ENCODE assay signal across 32 mouse cellular contexts in genomic region chr13:55475750-55476149, GRCm38 (mm10). TPM values are rescaled to one million over a fixed set of nuclear protein-coding genes. Genes with fewer than 3 reads are reported as not detected.
DNase-seq lines count a peak whose midpoint lies in the region; ATAC-seq and TF ChIP-seq lines count a peak whose summit lies in the region.
"Had no signal": no experiment of that assay in that cellular context is flagged by ENCODE, and none has a peak within 500 bp of the region (broad histone marks: within the 10 kb centered on the region; RNA-seq: fewer than 3 reads in every experiment).

No protein-coding gene starts in this region.

- no peaks in the 10 kb centered on the region for H3K27me3 ChIP-seq in forebrain, embryonic 13.5 days
- no peaks in the 10 kb centered on the region for H3K27me3 ChIP-seq in forebrain, embryonic 10.5 days (ENCODE audit: poor library complexity, severe bottlenecking)
- H3K27me3 ChIP-seq in hindbrain, embryonic 15.5 days = no peaks in the 10 kb centered on the region
- no peaks in the 10 kb centered on the region for H3K27me3 ChIP-seq in hindbrain, postnatal 0 days (ENCODE audit: insufficient read depth, low read length)
- no peaks in the 10 kb centered on the region for H3K27me3 ChIP-seq in neural tube, embryonic 12.5 days (replicated peaks)
- no peaks in the 10 kb centered on the region for H3K27me3 ChIP-seq in neural tube, embryonic 15.5 days (replicated peaks)
- H3K27me3 ChIP-seq: embryonic facial prominence, embryonic 13.5 days; limb, embryonic 12.5 days had no signal

- H3K4me3 ChIP-seq in forebrain, embryonic 13.5 days = no peak overlapping the region
- no peak overlapping the region for H3K4me3 ChIP-seq in forebrain, embryonic 10.5 days
- H3K4me3 ChIP-seq in hindbrain, embryonic 15.5 days = no peak overlapping the region
- H3K4me3 ChIP-seq in hindbrain, postnatal 0 days (ENCODE audit: low read length) = no peak overlapping the region
- H3K4me3 ChIP-seq in neural tube, embryonic 12.5 days = no peak overlapping the region
- H3K4me3 ChIP-seq in neural tube, embryonic 15.5 days (replicated peaks) = no peak overlapping the region
- H3K4me3 ChIP-seq: embryonic facial prominence, embryonic 13.5 days; heart, embryonic 13.5 days; left cerebral cortex, adult 2 months; limb, embryonic 12.5 days; liver, embryonic 15.5 days had no signal

- 92% methylated on average over 5 of the region's 5 CpGs for WGBS in forebrain, embryonic 13.5 days
- 89% methylated on average over 5 of the region's 5 CpGs for WGBS in forebrain, embryonic 10.5 days
- 85% methylated on average over 5 of the region's 5 CpGs for WGBS in hindbrain, embryonic 15.5 days
- 86% methylated on average over 5 of the region's 5 CpGs for WGBS in hindbrain, postnatal 0 days
- WGBS in neural tube, embryonic 12.5 days = 94% methylated on average over 5 of the region's 5 CpGs
- WGBS in neural tube, embryonic 15.5 days = 83% methylated on average over 5 of the region's 5 CpGs

- peaks cover 78% of the 10 kb centered on the region for H3K36me3 ChIP-seq in forebrain, embryonic 13.5 days (ENCODE audit: poor library complexity, severe bottlenecking)
- peaks cover 79% of the 10 kb centered on the region for H3K36me3 ChIP-seq in forebrain, embryonic 10.5 days (replicated peaks)
- peaks cover 58% of the 10 kb centered on the region for H3K36me3 ChIP-seq in hindbrain, embryonic 15.5 days
- peaks cover 43% of the 10 kb centered on the region for H3K36me3 ChIP-seq in hindbrain, postnatal 0 days (ENCODE audit: insufficient read depth, low read length)
- H3K36me3 ChIP-seq in neural tube, embryonic 12.5 days = peaks cover 71% of the 10 kb centered on the region
- H3K36me3 ChIP-seq in neural tube, embryonic 15.5 days = peaks cover 69% of the 10 kb centered on the region
- H3K36me3 ChIP-seq: liver, embryonic 15.5 days had no signal

- H3K4me1 ChIP-seq in forebrain, embryonic 13.5 days = peaks cover 56% of the 10 kb centered on the region
- H3K4me1 ChIP-seq in forebrain, embryonic 10.5 days = peaks cover 60% of the 10 kb centered on the region
- peaks cover 52% of the 10 kb centered on the region for H3K4me1 ChIP-seq in hindbrain, embryonic 15.5 days (replicated peaks)
- peaks cover 16% of the 10 kb centered on the region for H3K4me1 ChIP-seq in hindbrain, postnatal 0 days (ENCODE audit: insufficient read depth, low read length)
- H3K4me1 ChIP-seq in neural tube, embryonic 12.5 days = peaks cover 58% of the 10 kb centered on the region
- peaks cover 56% of the 10 kb centered on the region for H3K4me1 ChIP-seq in neural tube, embryonic 15.5 days

- no peak overlapping the region for H3K9ac ChIP-seq in forebrain, embryonic 13.5 days
- no peak overlapping the region for H3K9ac ChIP-seq in hindbrain, embryonic 15.5 days
- no peak overlapping the region for H3K9ac ChIP-seq in hindbrain, postnatal 0 days (replicated peaks; ENCODE audit: low read length)
- 0 out of 2 replicates have a peak overlapping the region, but pooled peaks have one; percentile 26 for H3K9ac ChIP-seq in neural tube, embryonic 12.5 days
- H3K9ac ChIP-seq in neural tube, embryonic 15.5 days (replicated peaks) = no peak overlapping the region
- H3K9ac ChIP-seq: heart, embryonic 13.5 days; limb, embryonic 12.5 days; liver, embryonic 15.5 days; lung, embryonic 14.5 days had no signal

- no peak; the same call in 1 of the 2 replicates for TF ChIP-seq CTCF in hindbrain, postnatal 0 days (IDR thresholded peaks at IDR 0.05; ENCODE audit: low read depth)

- ATAC-seq in forebrain, embryonic 13.5 days = no peak
- ATAC-seq in hindbrain, embryonic 15.5 days (ENCODE audit: low FRiP score, low read depth) = no peak
- no peak for ATAC-seq in hindbrain, postnatal 0 days
- ATAC-seq in neural tube, embryonic 12.5 days (ENCODE audit: low FRiP score, low read depth) = no peak
- no peak for ATAC-seq in neural tube, embryonic 15.5 days (ENCODE audit: low FRiP score)
- ATAC-seq: inflammation-experienced regulatory T-cells, adult 6 months had no signal

- H3K4me2 ChIP-seq in forebrain, embryonic 13.5 days = no peak overlapping the region
- no peak overlapping the region for H3K4me2 ChIP-seq in hindbrain, embryonic 15.5 days
- no peak overlapping the region for H3K4me2 ChIP-seq in hindbrain, postnatal 0 days (ENCODE audit: low read depth, low read length)
- H3K4me2 ChIP-seq in neural tube, embryonic 12.5 days (replicated peaks) = no peak overlapping the region
- no peak overlapping the region for H3K4me2 ChIP-seq in neural tube, embryonic 15.5 days
- H3K4me2 ChIP-seq: embryonic facial prominence, embryonic 13.5 days; heart, embryonic 13.5 days; limb, embryonic 12.5 days; liver, embryonic 15.5 days; lung, embryonic 14.5 days had no signal

- H3K9me3 ChIP-seq in forebrain, embryonic 13.5 days (replicated peaks) = no peaks in the 10 kb centered on the region
- H3K9me3 ChIP-seq in forebrain, embryonic 10.5 days = no peaks in the 10 kb centered on the region
- no peaks in the 10 kb centered on the region for H3K9me3 ChIP-seq in hindbrain, embryonic 15.5 days
- no peaks in the 10 kb centered on the region for H3K9me3 ChIP-seq in hindbrain, postnatal 0 days (ENCODE audit: low read length)
- H3K9me3 ChIP-seq in neural tube, embryonic 12.5 days = no peaks in the 10 kb centered on the region
- no peaks in the 10 kb centered on the region for H3K9me3 ChIP-seq in neural tube, embryonic 15.5 days (replicated peaks)
- H3K9me3 ChIP-seq: embryonic facial prominence, embryonic 13.5 days; heart, embryonic 13.5 days; limb, embryonic 12.5 days; liver, embryonic 15.5 days; midbrain, embryonic 10.5 days had no signal

- DNase-seq in forebrain, embryonic 10.5 days (ENCODE audit: extremely low spot score, low spot score) = no peak
- DNase-seq in hindbrain, postnatal 0 days (ENCODE audit: low spot score) = no peak
- no peak for DNase-seq in lung, postnatal 25 days (ENCODE audit: low spot score)
- DNase-seq: adrenal gland, postnatal 14 days; cerebellum, adult 11 months; cerebellum, adult 9-10 months; cerebellum, postnatal 36 days; gastrocnemius, postnatal 10 days; heart, postnatal 10 days; kidney, adult 11 months; kidney, postnatal 14 days; lung, embryonic 14.5 days; lung, postnatal 14 days; spleen, adult 18-20 months; thymus, postnatal 14 days had no signal

- peak overlapping the region; percentile 82 for H3K27ac ChIP-seq in forebrain, embryonic 13.5 days
- no peak overlapping the region for H3K27ac ChIP-seq in forebrain, embryonic 10.5 days
- 0 out of 2 replicates have a peak overlapping the region, but pooled peaks have one; percentile 93 for H3K27ac ChIP-seq in hindbrain, embryonic 15.5 days (replicated peaks)
- H3K27ac ChIP-seq in hindbrain, postnatal 0 days = no peak overlapping the region
- H3K27ac ChIP-seq in neural tube, embryonic 12.5 days = no peak overlapping the region
- no peak overlapping the region for H3K27ac ChIP-seq in neural tube, embryonic 15.5 days (replicated peaks)
- H3K27ac ChIP-seq: embryonic facial prominence, embryonic 13.5 days; heart, embryonic 13.5 days; liver, embryonic 15.5 days had no signal

RNA-seq across cellular contexts. Expression of gene Prr7, which starts 11.7 kb away (rescaled TPM):
- polyA plus RNA-seq in forebrain, embryonic 13.5 days (2015; fragmentation: Nextera tagmentation; extraction: Ambion mirVana) = 1.6 and 2.2 TPM in 2 replicates
- 0.75 and 0.88 TPM in 2 replicates for polyA plus RNA-seq in forebrain, embryonic 10.5 days (2016; fragmentation: Nextera tagmentation; extraction: Ambion mirVana)
- 4.6 and 5.1 TPM in 2 replicates for polyA plus RNA-seq in hindbrain, embryonic 15.5 days (2015; fragmentation: Nextera tagmentation; extraction: Ambion mirVana)
- 106 and 119 TPM in 2 replicates for total RNA-seq in hindbrain, postnatal 0 days (2014; rRNA removed)
- 4.6 and 4.9 TPM in 2 replicates for polyA plus RNA-seq in hindbrain, postnatal 0 days (2015; fragmentation: Nextera tagmentation; extraction: Ambion mirVana)
- 1.8 TPM in 2 replicates for polyA plus RNA-seq in neural tube, embryonic 12.5 days (2016; fragmentation: Nextera tagmentation; extraction: Ambion mirVana)
- 4.2 and 5.8 TPM in 2 replicates for polyA plus RNA-seq in neural tube, embryonic 15.5 days (2015; fragmentation: Nextera tagmentation; extraction: Ambion mirVana)
- total RNA-seq: liver, adult 2 months had no signal
- polyA plus RNA-seq: heart, embryonic 13.5 days; liver, embryonic 15.5 days had no signal

RNA-seq across cellular contexts. Expression of gene Dbn1, which starts 12.2 kb away (rescaled TPM):
- 639 and 641 TPM in 2 replicates for polyA plus RNA-seq in forebrain, embryonic 13.5 days (2015; fragmentation: Nextera tagmentation; extraction: Ambion mirVana)
- polyA plus RNA-seq in forebrain, embryonic 10.5 days (2016; fragmentation: Nextera tagmentation; extraction: Ambion mirVana) = 346 and 355 TPM in 2 replicates
- 498 and 572 TPM in 2 replicates for polyA plus RNA-seq in hindbrain, embryonic 15.5 days (2015; fragmentation: Nextera tagmentation; extraction: Ambion mirVana)
- total RNA-seq in hindbrain, postnatal 0 days (2014; rRNA removed) = 442 and 446 TPM in 2 replicates
- 369 and 371 TPM in 2 replicates for polyA plus RNA-seq in hindbrain, postnatal 0 days (2015; fragmentation: Nextera tagmentation; extraction: Ambion mirVana)
- polyA plus RNA-seq in neural tube, embryonic 12.5 days (2016; fragmentation: Nextera tagmentation; extraction: Ambion mirVana) = 575 and 596 TPM in 2 replicates
- 389 and 450 TPM in 2 replicates for polyA plus RNA-seq in neural tube, embryonic 15.5 days (2015; fragmentation: Nextera tagmentation; extraction: Ambion mirVana)

RNA-seq across cellular contexts. Expression of gene Grk6, which starts 30.9 kb away (rescaled TPM):
- polyA plus RNA-seq in forebrain, embryonic 13.5 days (2015; fragmentation: Nextera tagmentation; extraction: Ambion mirVana) = 24.9 and 26.9 TPM in 2 replicates
- polyA plus RNA-seq in forebrain, embryonic 10.5 days (2016; fragmentation: Nextera tagmentation; extraction: Ambion mirVana) = 44.8 and 51.1 TPM in 2 replicates
- 38.2 and 40.7 TPM in 2 replicates for polyA plus RNA-seq in hindbrain, embryonic 15.5 days (2015; fragmentation: Nextera tagmentation; extraction: Ambion mirVana)
- 72.2 and 72.6 TPM in 2 replicates for total RNA-seq in hindbrain, postnatal 0 days (2014; rRNA removed)
- 34.7 and 35.5 TPM in 2 replicates for polyA plus RNA-seq in hindbrain, postnatal 0 days (2015; fragmentation: Nextera tagmentation; extraction: Ambion mirVana)
- 51.8 and 52.4 TPM in 2 replicates for polyA plus RNA-seq in neural tube, embryonic 12.5 days (2016; fragmentation: Nextera tagmentation; extraction: Ambion mirVana)
- 34.2 and 38.4 TPM in 2 replicates for polyA plus RNA-seq in neural tube, embryonic 15.5 days (2015; fragmentation: Nextera tagmentation; extraction: Ambion mirVana)

RNA-seq across cellular contexts. Expression of gene Pdlim7, which starts 37.7 kb away (rescaled TPM):
- polyA plus RNA-seq in forebrain, embryonic 13.5 days (2015; fragmentation: Nextera tagmentation; extraction: Ambion mirVana) = 152 and 157 TPM in 2 replicates
- 200 and 209 TPM in 2 replicates for polyA plus RNA-seq in forebrain, embryonic 10.5 days (2016; fragmentation: Nextera tagmentation; extraction: Ambion mirVana)
- polyA plus RNA-seq in hindbrain, embryonic 15.5 days (2015; fragmentation: Nextera tagmentation; extraction: Ambion mirVana) = 158 and 171 TPM in 2 replicates
- total RNA-seq in hindbrain, postnatal 0 days (2014; rRNA removed) = 43.4 and 49.9 TPM in 2 replicates
- 133 TPM in 2 replicates for polyA plus RNA-seq in hindbrain, postnatal 0 days (2015; fragmentation: Nextera tagmentation; extraction: Ambion mirVana)
- 158 and 166 TPM in 2 replicates for polyA plus RNA-seq in neural tube, embryonic 12.5 days (2016; fragmentation: Nextera tagmentation; extraction: Ambion mirVana)
- 169 and 176 TPM in 2 replicates for polyA plus RNA-seq in neural tube, embryonic 15.5 days (2015; fragmentation: Nextera tagmentation; extraction: Ambion mirVana)

RNA-seq across cellular contexts. Expression of gene F12, which starts 49.2 kb away (rescaled TPM):
- not detected in 2 replicates for polyA plus RNA-seq in forebrain, embryonic 13.5 days (2015; fragmentation: Nextera tagmentation; extraction: Ambion mirVana)
- polyA plus RNA-seq in forebrain, embryonic 10.5 days (2016; fragmentation: Nextera tagmentation; extraction: Ambion mirVana) = not detected in 2 replicates
- 0.17 and 0.66 TPM in 2 replicates for polyA plus RNA-seq in hindbrain, embryonic 15.5 days (2015; fragmentation: Nextera tagmentation; extraction: Ambion mirVana)
- total RNA-seq in hindbrain, postnatal 0 days (2014; rRNA removed) = not detected in 2 replicates
- polyA plus RNA-seq in hindbrain, postnatal 0 days (2015; fragmentation: Nextera tagmentation; extraction: Ambion mirVana) = 0.26 and 0.48 TPM in 2 replicates
- 0.17 TPM in 1 of 2 replicates, not detected in the other for polyA plus RNA-seq in neural tube, embryonic 12.5 days (2016; fragmentation: Nextera tagmentation; extraction: Ambion mirVana)
- 0.18 and 0.47 TPM in 2 replicates for polyA plus RNA-seq in neural tube, embryonic 15.5 days (2015; fragmentation: Nextera tagmentation; extraction: Ambion mirVana)
- total RNA-seq: heart, adult 8-10 months; heart, postnatal 10 days; hematopoietic stem cell, adult 5-6 weeks; megakaryocyte progenitor cell, adult 5-6 weeks; MEL had no signal
- polyA plus RNA-seq: kidney, embryonic 14.5 days; limb, embryonic 12.5 days; lung, embryonic 14.5 days; midbrain, embryonic 10.5 days had no signal

Comparison
In these comparisons a context has a peak if more than half of its experiments do, and no peak if none do; other contexts are left out.
1. H3K27ac ChIP-seq: peak in forebrain, embryonic 13.5 days (single experiment) and hindbrain, embryonic 15.5 days (single experiment); none in forebrain, embryonic 10.5 days (single experiment), hindbrain, postnatal 0 days (single experiment), neural tube, embryonic 12.5 days (single experiment) and neural tube, embryonic 15.5 days (single experiment).